Mouse (Mus musculus) kidney, embryonic 15.5 days (tissue): ENCODE measurements at regions not wholly inside any gene's neighbourhood (a gene's known extent, or its start where the extent isn't known, plus 50 kb on each side); places are given as distances from the start of the nearest gene placed in this dataset.

ENCODE experiments used
- ATAC-seq: fragments of 200-750 bp; cut with Nextera tagmentation; replicated peaks from 2 replicates; pipeline ENCODE4 v1.8.0; 2017; ENCODE audit warnings: moderate TSS enrichment; ENCODE audit not compliant: low FRiP score
- H3K27ac ChIP-seq: fragments of 300-500 bp; sonication (generic); 2 replicates; pipeline ENCODE4 v1.5.1; 2015; ENCODE audit warnings: mild to moderate bottlenecking, inconsistent platforms
- H3K27me3 ChIP-seq: fragments of 300-500 bp; sonication (generic); 2 replicates; pipeline ENCODE4 v1.6.1; 2015; ENCODE audit warnings: inconsistent platforms
- H3K36me3 ChIP-seq: fragments of 300-500 bp; sonication (generic); 2 replicates; pipeline ENCODE4 v1.6.1; 2015; ENCODE audit warnings: inconsistent platforms
- H3K4me1 ChIP-seq: fragments of 300-500 bp; sonication (generic); 2 replicates; pipeline ENCODE4 v1.6.1; 2015; ENCODE audit warnings: inconsistent platforms
- H3K4me2 ChIP-seq: fragments of 300-500 bp; sonication (generic); 2 replicates; pipeline ENCODE4 v1.6.1; 2015; ENCODE audit warnings: moderate library complexity, mild to moderate bottlenecking, inconsistent platforms
- H3K4me3 ChIP-seq: fragments of 300-500 bp; sonication (generic); replicated peaks from 2 replicates; pipeline ENCODE4 v1.5.1; 2015; ENCODE audit warnings: mild to moderate bottlenecking, inconsistent platforms
- H3K9ac ChIP-seq: fragments of 300-500 bp; sonication (generic); 2 replicates; pipeline ENCODE4 v1.6.1; 2015; ENCODE audit warnings: mild to moderate bottlenecking, inconsistent platforms
- H3K9me3 ChIP-seq: fragments of 300-500 bp; sonication (generic); replicated peaks from 2 replicates; pipeline ENCODE4 v1.6.1; 2016; ENCODE audit warnings: inconsistent platforms
- WGBS: fragments of 180-500 bp; shearing (Covaris S2); methylation state at CpG from one replicate; pipeline ENCODE4 v1.1.7; 2015; ENCODE audit warnings: mixed read lengths; 5-methylcytosine and 5-hydroxymethylcytosine counted together

DNA sequence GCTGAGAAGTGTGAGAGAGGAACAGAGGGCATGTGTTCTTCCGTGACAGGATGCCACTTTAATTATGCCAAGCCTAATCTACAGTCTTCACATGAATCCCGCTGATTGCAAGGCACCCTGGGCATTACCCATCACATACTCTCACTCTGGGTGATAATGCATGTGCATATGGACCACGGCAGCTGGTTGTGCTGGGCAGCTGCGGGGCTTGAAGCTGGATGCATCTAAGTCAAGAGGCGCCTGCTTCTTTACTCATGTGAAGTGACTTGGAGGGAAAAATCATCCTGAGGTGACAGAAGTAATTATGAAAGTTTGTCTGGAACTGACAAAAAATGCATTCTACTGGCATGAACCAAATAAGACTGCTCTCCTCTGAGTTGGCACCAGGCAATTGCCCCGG lies 311.2 kb downstream of the Icos start:
- WGBS = 93% methylated on average over 6 of the region's 6 CpGs
- Histone ChIP-seq H3K4me3 (no peak overlapping the region), H3K9ac (no peak overlapping the region), H3K36me3 (no peaks in the 10 kb centered on the region), H3K27ac (no peak overlapping the region), H3K4me1 (0 out of 2 replicates have a peak, but pooled peaks cover 2% of the 10 kb centered on the region), H3K9me3 (no peaks in the 10 kb centered on the region), H3K4me2 (no peak overlapping the region), H3K27me3 (no peaks in the 10 kb centered on the region)
- no peak for ATAC-seq

DNA sequence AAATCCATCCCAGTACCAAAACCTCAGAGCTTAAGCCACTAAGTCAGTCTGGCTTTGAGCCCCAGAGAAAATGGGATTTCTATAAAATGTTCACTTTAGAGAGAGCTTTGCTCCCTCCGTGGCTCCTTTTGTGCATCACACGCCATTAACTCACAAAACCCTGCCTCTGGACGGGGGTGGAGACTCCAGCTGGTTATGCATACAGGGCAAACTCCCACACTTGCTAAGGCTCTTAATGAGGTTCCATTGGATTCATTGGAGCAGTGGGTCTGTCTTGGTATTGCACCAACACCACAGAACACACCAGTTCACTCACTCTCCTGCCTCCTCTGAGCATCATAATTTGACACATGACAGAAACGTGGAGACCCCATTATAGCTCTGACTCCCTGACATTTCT lies 311.8 kb downstream of the Icos start:
- no peaks in the 10 kb centered on the region for H3K27me3 ChIP-seq
- no peak for ATAC-seq

GRCm38 (mm10) chr1:61293106-61293505 lies 315.4 kb downstream of the Icos start:
- H3K4me1 ChIP-seq = 0 out of 2 replicates have a peak, but pooled peaks cover 3% of the 10 kb centered on the region
- no peak overlapping the region for H3K4me3 ChIP-seq
- H3K27ac ChIP-seq = no peak overlapping the region
- ATAC-seq = no peak
- 55% methylated on average over 5 of the region's 5 CpGs for WGBS
- no peaks in the 10 kb centered on the region for H3K36me3 ChIP-seq
- no peaks in the 10 kb centered on the region for H3K9me3 ChIP-seq
- H3K27me3 ChIP-seq = 0 out of 2 replicates have a peak, but pooled peaks cover 6% of the 10 kb centered on the region
- H3K4me2 ChIP-seq = no peak overlapping the region
- no peak overlapping the region for H3K9ac ChIP-seq

More for the DNA sequence above, 311.8 kb downstream of the Icos start:
- Histone ChIP-seq H3K4me3 (no peak overlapping the region), H3K9me3 (no peaks in the 10 kb centered on the region), H3K27ac (no peak overlapping the region), H3K36me3 (no peaks in the 10 kb centered on the region), H3K9ac (no peak overlapping the region), H3K4me1 (0 out of 2 replicates have a peak, but pooled peaks cover 2% of the 10 kb centered on the region), H3K4me2 (no peak overlapping the region)
- 44% methylated on average over 4 of the region's 4 CpGs for WGBS

DNA sequence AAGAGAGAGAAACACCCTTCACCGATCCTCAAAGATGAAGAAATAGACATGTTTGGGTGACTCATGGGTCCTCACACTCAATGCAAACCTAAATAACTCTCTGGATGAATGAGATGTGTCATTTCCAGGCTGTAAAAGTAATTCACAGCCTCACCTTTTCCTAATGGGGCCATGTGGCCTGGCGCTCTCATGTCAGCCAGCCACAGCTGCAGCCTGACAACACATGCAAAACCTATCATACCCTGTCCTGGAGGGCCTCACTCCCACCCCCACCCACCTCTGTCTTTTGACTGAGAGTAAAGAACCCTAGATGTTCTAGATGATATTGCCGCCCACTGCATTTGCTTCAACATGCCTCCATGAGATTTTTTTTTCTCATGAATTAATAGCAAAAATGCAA lies 317.5 kb downstream of the Icos start:
- 0 out of 2 replicates have a peak, but pooled peaks cover 8% of the 10 kb centered on the region for H3K27me3 ChIP-seq
- 76% methylated on average over 3 of the region's 3 CpGs for WGBS
- 0 out of 2 replicates have a peak, but pooled peaks cover 9% of the 10 kb centered on the region for H3K4me1 ChIP-seq
- no peak overlapping the region for H3K4me3 ChIP-seq
- ATAC-seq = no peak
- no peak overlapping the region for H3K9ac ChIP-seq
- H3K4me2 ChIP-seq = no peak overlapping the region
- no peak overlapping the region for H3K27ac ChIP-seq
- H3K36me3 ChIP-seq = no peaks in the 10 kb centered on the region
- no peaks in the 10 kb centered on the region for H3K9me3 ChIP-seq

DNA sequence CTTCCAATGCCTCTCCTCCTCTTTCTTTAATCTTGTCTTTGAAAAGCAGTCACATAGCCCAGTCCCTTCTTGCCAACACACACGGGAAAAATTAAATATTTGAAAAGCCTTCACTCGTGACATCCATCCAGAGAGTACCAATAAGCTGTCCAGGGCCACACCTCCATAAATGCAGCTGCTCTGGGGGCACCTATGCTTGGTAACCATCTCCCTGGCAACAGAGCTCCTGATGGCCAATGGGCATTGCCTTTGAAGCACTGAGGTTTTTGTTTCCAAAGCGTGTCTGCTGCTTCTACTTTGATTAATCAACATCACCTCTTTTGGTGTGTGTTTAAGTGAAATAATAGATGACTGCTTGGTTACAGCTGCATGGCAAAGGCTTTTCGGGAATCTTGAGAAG lies 319.1 kb downstream of the Icos start:
- no peak overlapping the region for H3K4me2 ChIP-seq
- H3K27me3 ChIP-seq = peaks cover 12% of the 10 kb centered on the region; the same call in 1 of the 2 replicates
- 74% methylated on average over 4 of the region's 4 CpGs for WGBS
- H3K9ac ChIP-seq = no peak overlapping the region
- H3K27ac ChIP-seq = no peak overlapping the region
- no peaks in the 10 kb centered on the region for H3K9me3 ChIP-seq
- no peak overlapping the region for H3K4me3 ChIP-seq
- H3K36me3 ChIP-seq = no peaks in the 10 kb centered on the region
- ATAC-seq = no peak
- H3K4me1 ChIP-seq = peaks cover 23% of the 10 kb centered on the region; the same call in 1 of the 2 replicates

- Histone ChIP-seq H3K9me3 (no peaks in the 10 kb centered on the region), H3K27ac (no peak overlapping the region), H3K4me1 (peaks cover 24% of the 10 kb centered on the region; the same call in 1 of the 2 replicates), H3K9ac (no peak overlapping the region), H3K4me3 (no peak overlapping the region), H3K27me3 (peaks cover 13% of the 10 kb centered on the region; the same call in 1 of the 2 replicates), H3K4me2 (no peak overlapping the region), H3K36me3 (no peaks in the 10 kb centered on the region)
- ATAC-seq = no peak
- WGBS = 83% methylated on average over 3 of the region's 3 CpGs
Observed at GRCm38 (mm10) chr1:61297361-61297760, 319.6 kb downstream of the Icos start.

GRCm38 (mm10) chr1:61298064-61298463 lies 320.3 kb downstream of the Icos start:
- H3K4me2 ChIP-seq = no peak overlapping the region
- ATAC-seq = peak; percentile 66
- H3K4me1 ChIP-seq = peaks cover 24% of the 10 kb centered on the region; the same call in 1 of the 2 replicates
- H3K27me3 ChIP-seq = peaks cover 16% of the 10 kb centered on the region; the same call in 1 of the 2 replicates
- no peaks in the 10 kb centered on the region for H3K36me3 ChIP-seq
- H3K9me3 ChIP-seq = no peaks in the 10 kb centered on the region
- 0 out of 2 replicates have a peak overlapping the region, but pooled peaks have one; percentile 19 for H3K27ac ChIP-seq
- no peak overlapping the region for H3K9ac ChIP-seq
- 25% methylated on average over 3 of the region's 3 CpGs for WGBS
- H3K4me3 ChIP-seq = no peak overlapping the region

- H3K4me3 ChIP-seq = no peak overlapping the region
- peaks cover 24% of the 10 kb centered on the region; the same call in 1 of the 2 replicates for H3K4me1 ChIP-seq
- WGBS = 81% methylated on average over 6 of the region's 6 CpGs
- no peak overlapping the region for H3K9ac ChIP-seq
- ATAC-seq = no peak
- no peak overlapping the region for H3K27ac ChIP-seq
- H3K4me2 ChIP-seq = no peak overlapping the region
- H3K9me3 ChIP-seq = no peaks in the 10 kb centered on the region
- H3K36me3 ChIP-seq = no peaks in the 10 kb centered on the region
- H3K27me3 ChIP-seq = peaks cover 20% of the 10 kb centered on the region
Observed at GRCm38 (mm10) chr1:61298779-61299178, 321.1 kb downstream of the Icos start.

DNA sequence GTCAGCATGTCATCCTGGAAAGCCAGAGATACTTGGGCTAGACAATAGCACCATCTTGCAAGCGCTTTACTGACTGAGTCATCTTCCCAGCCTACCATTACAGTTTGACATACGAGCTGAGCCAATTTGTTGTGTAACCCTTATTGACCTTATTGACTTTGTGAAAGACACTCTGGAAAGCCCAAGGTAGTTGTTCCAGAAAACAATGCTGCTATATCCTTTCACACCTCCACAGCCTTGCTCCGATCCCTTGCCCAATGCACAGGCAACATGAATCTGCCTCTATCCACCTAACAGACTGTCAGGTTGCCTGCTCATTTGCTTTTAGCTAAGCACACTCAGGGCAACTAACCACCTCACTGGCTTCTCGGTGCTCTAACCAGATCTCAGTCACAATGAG lies 322.8 kb downstream of the Icos start:
- 63% methylated on average over 4 of the region's 4 CpGs for WGBS
- no peaks in the 10 kb centered on the region for H3K9me3 ChIP-seq
- peaks cover 24% of the 10 kb centered on the region; the same call in 1 of the 2 replicates for H3K4me1 ChIP-seq
- no peak for ATAC-seq
- H3K27ac ChIP-seq = no peak overlapping the region
- no peak overlapping the region for H3K4me2 ChIP-seq
- no peak overlapping the region for H3K9ac ChIP-seq
- no peaks in the 10 kb centered on the region for H3K36me3 ChIP-seq
- H3K27me3 ChIP-seq = peaks cover 21% of the 10 kb centered on the region
- no peak overlapping the region for H3K4me3 ChIP-seq

DNA sequence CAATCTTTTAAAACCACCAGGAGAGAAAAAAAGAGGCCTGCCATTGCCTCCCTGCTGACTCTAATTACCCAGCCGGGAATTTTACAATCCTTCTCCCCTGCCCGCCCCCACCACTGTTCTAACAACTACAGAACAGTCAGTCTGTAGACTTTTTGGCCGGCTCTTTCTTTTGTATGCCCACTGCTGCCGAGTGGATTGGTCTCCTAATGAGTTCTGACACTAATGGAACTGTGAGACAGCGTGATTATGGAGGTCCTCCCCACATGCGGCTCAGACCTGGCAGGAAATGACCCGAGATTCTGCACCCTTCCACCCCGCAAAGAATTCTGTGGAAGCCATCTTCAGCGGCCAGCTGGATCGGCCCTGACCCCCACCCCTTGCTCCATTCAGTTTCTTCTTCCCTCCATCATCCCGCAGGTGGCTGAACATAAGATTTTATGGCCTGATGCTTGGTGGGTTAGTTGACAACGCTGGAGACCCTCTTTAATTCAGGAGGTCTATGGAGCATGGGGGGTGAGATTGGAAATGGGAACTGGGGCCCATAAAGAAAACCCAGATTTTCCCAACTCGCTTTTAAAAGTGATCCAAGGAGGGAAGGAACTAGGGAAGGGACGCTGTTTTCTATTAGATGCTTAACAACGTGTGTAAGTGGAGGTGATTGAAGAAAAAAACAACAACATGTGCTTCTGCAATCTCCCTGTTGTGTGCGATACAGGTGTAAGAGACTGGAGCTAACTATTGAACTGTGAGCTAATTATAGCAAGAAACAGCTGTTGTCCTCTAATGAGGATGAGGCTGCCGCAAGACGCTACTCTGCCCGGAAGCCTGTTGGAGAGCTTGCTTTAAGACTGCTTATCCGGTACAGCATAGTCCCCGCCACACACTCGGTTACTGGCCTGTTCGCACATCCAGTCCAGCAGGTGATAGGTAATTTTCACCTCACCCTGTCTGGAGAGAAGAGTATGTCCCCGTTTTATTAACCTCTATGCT lies 323.6 kb downstream of the Icos start:
- no peak overlapping the region for H3K9ac ChIP-seq
- no peaks in the 10 kb centered on the region for H3K9me3 ChIP-seq
- no peak overlapping the region for H3K4me3 ChIP-seq
- H3K4me2 ChIP-seq = peak overlapping the region; percentile 25; the same call in 1 of the 2 replicates
- no peak for ATAC-seq
- H3K4me1 ChIP-seq = peaks cover 27% of the 10 kb centered on the region
- WGBS = 22% methylated on average over 24 of the region's 24 CpGs
- no peak overlapping the region for H3K27ac ChIP-seq
- peaks cover 21% of the 10 kb centered on the region for H3K27me3 ChIP-seq
- no peaks in the 10 kb centered on the region for H3K36me3 ChIP-seq

DNA sequence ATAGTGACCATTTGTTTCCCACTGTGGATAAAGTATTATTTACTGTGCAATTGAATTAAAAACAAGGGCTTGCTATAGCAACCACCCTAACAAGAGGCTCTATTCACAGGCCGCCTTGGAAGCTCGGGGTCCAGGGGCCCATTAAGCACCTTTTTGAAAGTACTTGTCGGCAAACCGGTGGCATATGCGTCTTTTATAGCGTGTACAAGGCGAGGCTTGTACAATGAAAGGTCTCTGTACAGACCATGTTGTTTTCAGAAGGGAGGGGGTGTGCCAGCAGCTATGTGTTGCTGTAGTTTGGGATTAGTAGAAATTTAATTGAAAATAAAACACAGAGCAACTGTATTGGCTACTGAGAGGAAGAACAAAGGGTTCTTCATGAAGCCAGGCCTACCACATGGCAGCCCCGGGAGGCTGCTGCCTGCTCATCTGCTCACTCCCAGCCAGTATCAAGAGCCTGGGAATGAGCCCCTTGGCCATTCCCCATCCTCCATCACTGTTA lies 324.9 kb downstream of the Icos start:
- Histone ChIP-seq H3K9ac (no peak overlapping the region), H3K27me3 (peaks cover 15% of the 10 kb centered on the region), H3K9me3 (no peaks in the 10 kb centered on the region), H3K36me3 (no peaks in the 10 kb centered on the region), H3K4me1 (peaks cover 30% of the 10 kb centered on the region), H3K4me3 (no peak overlapping the region), H3K27ac (no peak overlapping the region), H3K4me2 (no peak overlapping the region)
- WGBS = 71% methylated on average over 8 of the region's 8 CpGs
- ATAC-seq = no peak

DNA sequence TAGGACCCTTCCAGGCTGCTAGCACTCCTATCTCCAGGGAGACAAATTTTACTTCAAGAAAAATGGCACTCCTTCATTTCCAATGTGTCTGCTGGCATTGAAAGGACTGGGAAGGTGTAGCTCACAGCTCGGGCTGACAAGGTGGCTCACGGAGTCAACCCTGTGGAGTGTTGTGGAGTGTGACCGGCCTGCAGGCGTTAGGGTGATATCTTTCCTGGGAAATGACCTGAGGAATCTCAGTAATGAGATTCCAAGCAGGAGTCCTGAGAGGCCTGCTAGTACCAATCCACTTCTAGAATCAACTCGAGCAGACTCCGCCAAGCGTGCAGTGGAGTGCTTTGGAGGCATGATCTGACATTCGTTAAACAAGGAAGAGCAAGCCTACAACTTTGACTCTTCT lies 328.6 kb downstream of the Icos start:
- Histone ChIP-seq H3K9ac (no peak overlapping the region), H3K9me3 (no peaks in the 10 kb centered on the region), H3K27me3 (peaks cover 13% of the 10 kb centered on the region), H3K4me3 (no peak overlapping the region), H3K36me3 (no peaks in the 10 kb centered on the region), H3K4me1 (peaks cover 15% of the 10 kb centered on the region), H3K4me2 (no peak overlapping the region), H3K27ac (no peak overlapping the region)
- ATAC-seq = peak; percentile 74
- 47% methylated on average over 8 of the region's 8 CpGs for WGBS
